Mouse (Mus musculus) midbrain, embryonic 14.5 days (tissue): ENCODE measurements around the gene Mgst2. TPM values are rescaled to one million over a fixed set of nuclear protein-coding genes. Genes with fewer than 3 reads are reported as not detected.

Experiments used
- ATAC-seq: fragments of 200-750 bp; cut with Nextera tagmentation; 2 replicates; pipeline ENCODE4 v1.8.0; 2017; ENCODE audit warnings: moderate number of reproducible peaks, moderate library complexity; ENCODE audit not compliant: low FRiP score, low TSS enrichment
- DNase-seq: peaks from one replicate; pipeline ENCODE4 v3.0.0-alpha.2; 2015
- H3K27ac ChIP-seq: fragments of 300-500 bp; sonication (generic); replicated peaks from 2 replicates; pipeline ENCODE4 v1.5.1; 2014; ENCODE audit warnings: mild to moderate bottlenecking, low read depth, low read length, moderate library complexity
- H3K27me3 ChIP-seq: fragments of 300-500 bp; sonication (generic); 2 replicates; pipeline ENCODE4 v1.6.1; 2014; ENCODE audit warnings: low read length, control low read depth, mixed read lengths; ENCODE audit not compliant: control insufficient read depth, insufficient read depth
- H3K36me3 ChIP-seq: fragments of 300-500 bp; sonication (generic); 2 replicates; pipeline ENCODE4 v1.6.1; 2014; ENCODE audit warnings: low read length, control low read depth; ENCODE audit not compliant: control insufficient read depth, insufficient read depth
- H3K4me1 ChIP-seq: fragments of 300-500 bp; sonication (generic); 2 replicates; pipeline ENCODE4 v1.6.1; 2014; ENCODE audit warnings: mild to moderate bottlenecking, antibody characterized with exemption, low read length, control low read depth; ENCODE audit not compliant: control insufficient read depth, insufficient read depth
- H3K4me2 ChIP-seq: fragments of 300-500 bp; sonication (generic); 2 replicates; pipeline ENCODE4 v1.6.1; 2014; ENCODE audit warnings: mild to moderate bottlenecking, low read length, moderate library complexity
- H3K4me3 ChIP-seq: fragments of 300-500 bp; sonication (generic); replicated peaks from 2 replicates; pipeline ENCODE4 v1.5.1; 2014; ENCODE audit warnings: low read depth, low read length
- H3K9ac ChIP-seq: fragments of 300-500 bp; sonication (generic); replicated peaks from 2 replicates; pipeline ENCODE4 v1.6.1; 2014; ENCODE audit warnings: mild to moderate bottlenecking, low read length, moderate library complexity
- H3K9me3 ChIP-seq: fragments of 300-500 bp; sonication (generic); 2 replicates; pipeline ENCODE4 v1.6.1; 2016; ENCODE audit warnings: low read length, control low read depth, mixed read lengths; ENCODE audit not compliant: control insufficient read depth
- WGBS: fragments of 180-500 bp; shearing (Covaris S2); extraction: QIAGEN DNeasy Blood & Tissue Kit; methylation state at CpG from one replicate; pipeline ENCODE4 v1.1.7; 2014; 5-methylcytosine and 5-hydroxymethylcytosine counted together
- polyA plus RNA-seq: library from polyadenylated mRNA; unstranded; fragments of >200 nt; fragmentation: Nextera tagmentation; extraction: Ambion mirVana; gene quantifications from 2 replicates; pipeline ENCODE4 v1.2.1, GENCODE M21; 2014

The Mgst2 gene
- polyA plus RNA-seq, 1 experiment from 2014 or later, result 0.46 TPM

DNA sequence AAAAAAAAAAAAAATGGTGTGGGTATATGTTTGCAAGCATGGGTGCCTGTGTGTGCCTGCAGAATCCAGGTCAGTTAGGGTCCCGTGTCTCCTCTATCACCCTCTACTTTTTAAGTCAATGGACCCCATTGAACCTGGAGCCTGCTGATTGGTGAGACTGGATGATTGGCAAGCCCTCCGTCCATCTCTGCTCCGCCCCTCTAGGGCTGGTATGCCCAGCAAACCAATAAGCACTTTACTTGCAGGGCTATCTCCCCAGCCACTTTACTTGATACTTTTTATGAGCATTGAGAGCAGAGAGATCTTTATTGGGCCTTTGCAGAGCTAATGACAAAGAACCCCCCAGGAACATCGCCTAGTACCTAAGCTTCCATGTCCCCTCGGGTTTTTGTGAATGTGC is 54.3 kb downstream of the Mgst2 start:
- Histone ChIP-seq H3K4me3 (no peak overlapping the region), H3K4me2 (no peak overlapping the region), H3K9ac (no peak overlapping the region), H3K27ac (no peak overlapping the region), H3K36me3 (no peaks in the 10 kb centered on the region), H3K9me3 (no peaks in the 10 kb centered on the region), H3K27me3 (no peaks in the 10 kb centered on the region), H3K4me1 (no peaks in the 10 kb centered on the region)
- DNase-seq (no peak), ATAC-seq (no peak)
- WGBS, result 89% methylated on average over 5 of the region's 5 CpGs

DNA sequence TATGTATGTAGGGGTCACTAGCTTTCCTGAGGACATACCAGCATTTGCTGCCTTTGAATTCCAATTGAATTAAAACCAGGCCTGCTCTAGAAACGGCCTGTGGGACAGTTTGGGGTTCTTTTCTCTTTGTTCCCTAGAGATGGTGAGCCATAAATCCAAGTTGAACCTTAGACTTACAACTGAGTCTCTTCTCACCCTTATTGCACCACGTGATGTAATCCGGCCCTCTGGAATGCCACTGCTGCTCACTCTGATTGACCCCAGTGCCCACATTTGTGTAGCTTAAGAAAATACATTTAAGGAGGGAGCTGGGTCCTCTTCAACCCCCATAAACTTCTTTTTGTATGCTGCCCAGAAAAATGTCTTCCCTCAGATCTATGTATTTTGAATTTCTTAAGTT is 57.3 kb downstream of the Mgst2 start:
- Histone ChIP-seq H3K4me2 (no peak overlapping the region), H3K36me3 (no peaks in the 10 kb centered on the region), H3K4me1 (no peaks in the 10 kb centered on the region), H3K27ac (no peak overlapping the region), H3K27me3 (no peaks in the 10 kb centered on the region), H3K9ac (no peak overlapping the region), H3K9me3 (no peaks in the 10 kb centered on the region), H3K4me3 (no peak overlapping the region)
- no peak for ATAC-seq
- WGBS, result 81% methylated on average over 3 of the region's 3 CpGs
- DNase-seq, result no peak

DNA sequence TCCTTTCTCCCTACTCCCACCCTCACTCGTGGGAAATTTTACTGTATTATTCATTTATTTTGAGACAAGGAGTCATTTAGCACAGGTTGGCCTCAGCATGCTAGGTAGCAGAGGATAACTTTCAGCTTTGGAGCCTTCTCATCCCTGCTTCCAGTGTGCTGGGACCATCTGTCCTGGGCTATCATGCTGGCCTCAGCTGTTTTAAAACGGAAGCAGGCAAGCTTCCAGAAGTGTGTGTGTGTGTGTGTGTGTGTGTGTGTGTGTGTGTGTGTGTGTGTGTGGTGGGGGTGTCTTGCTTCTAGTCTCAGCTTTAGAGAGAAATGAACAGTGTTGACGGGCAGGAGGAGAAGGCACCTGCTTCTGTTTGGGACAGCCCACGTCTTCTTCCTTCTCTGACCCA is 57.7 kb downstream of the Mgst2 start:
- H3K9me3 ChIP-seq, result no peaks in the 10 kb centered on the region
- ATAC-seq (no peak), DNase-seq (no peak)
- no peaks in the 10 kb centered on the region for H3K4me1 ChIP-seq
- no peak overlapping the region for H3K4me3 ChIP-seq
- no peaks in the 10 kb centered on the region for H3K27me3 ChIP-seq
- H3K27ac ChIP-seq, result no peak overlapping the region
- H3K4me2 ChIP-seq, result no peak overlapping the region
- no peak overlapping the region for H3K9ac ChIP-seq
- H3K36me3 ChIP-seq, result no peaks in the 10 kb centered on the region
- 75% methylated on average over 4 of the region's 4 CpGs for WGBS

DNA sequence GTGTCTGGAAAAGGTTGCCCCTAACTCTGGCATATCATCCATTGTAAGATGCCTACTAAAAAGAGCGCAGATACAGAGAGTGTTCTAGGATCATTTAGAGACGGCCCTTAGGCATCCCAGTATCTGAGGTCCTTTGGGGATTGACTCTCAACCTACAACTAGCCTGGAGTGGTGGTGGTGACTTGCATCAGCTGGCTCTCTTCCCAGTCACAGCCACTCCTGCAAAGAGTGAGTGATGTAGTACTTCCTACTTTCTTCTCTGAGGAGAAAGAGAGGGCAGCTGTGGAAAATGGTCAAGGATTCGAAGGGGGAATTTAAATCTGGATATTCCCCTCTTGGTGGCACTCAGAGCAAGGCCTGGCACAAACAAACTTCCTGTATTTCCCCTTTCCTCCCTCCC is 59.2 kb downstream of the Mgst2 start:
- H3K9me3 ChIP-seq, result no peaks in the 10 kb centered on the region
- no peaks in the 10 kb centered on the region for H3K4me1 ChIP-seq
- 90% methylated on average over 3 of the region's 3 CpGs for WGBS
- no peak overlapping the region for H3K4me2 ChIP-seq
- ATAC-seq (no peak), DNase-seq (no peak)
- no peaks in the 10 kb centered on the region for H3K27me3 ChIP-seq
- no peak overlapping the region for H3K27ac ChIP-seq
- no peak overlapping the region for H3K4me3 ChIP-seq
- H3K9ac ChIP-seq, result no peak overlapping the region
- no peaks in the 10 kb centered on the region for H3K36me3 ChIP-seq

DNA sequence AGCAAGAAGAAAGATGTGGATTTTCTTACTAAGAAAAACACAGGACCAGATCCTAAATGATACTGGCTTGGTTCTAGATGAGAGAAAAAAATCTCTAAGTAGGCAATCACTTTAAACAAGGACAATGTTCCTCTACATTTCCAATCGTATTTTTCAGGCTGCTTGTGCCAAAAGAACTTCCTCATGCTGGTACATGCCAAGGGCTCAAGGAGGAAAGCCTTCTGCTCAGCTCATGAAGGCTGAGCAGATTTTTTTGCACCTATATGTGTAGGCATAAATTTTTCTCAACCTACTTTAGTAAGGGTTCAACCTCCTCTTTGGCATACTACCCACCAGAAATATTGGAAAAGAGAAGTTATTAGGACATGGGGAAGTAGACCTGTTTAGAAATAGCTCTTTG is 59.8 kb downstream of the Mgst2 start:
- H3K9ac ChIP-seq, result no peak overlapping the region
- no peaks in the 10 kb centered on the region for H3K4me1 ChIP-seq
- no peaks in the 10 kb centered on the region for H3K36me3 ChIP-seq
- WGBS, result 86% methylated on average over 1 of the region's 1 CpGs
- no peak overlapping the region for H3K4me2 ChIP-seq
- no peak overlapping the region for H3K4me3 ChIP-seq
- no peaks in the 10 kb centered on the region for H3K9me3 ChIP-seq
- DNase-seq, result no peak
- H3K27ac ChIP-seq, result no peak overlapping the region
- no peaks in the 10 kb centered on the region for H3K27me3 ChIP-seq
- ATAC-seq, result no peak

- Histone ChIP-seq H3K36me3 (no peaks in the 10 kb centered on the region), H3K4me3 (no peak overlapping the region), H3K4me2 (no peak overlapping the region), H3K9me3 (no peaks in the 10 kb centered on the region), H3K27me3 (no peaks in the 10 kb centered on the region), H3K4me1 (peaks cover 14% of the 10 kb centered on the region), H3K27ac (no peak overlapping the region), H3K9ac (no peak overlapping the region)
- 95% methylated on average over 6 of the region's 6 CpGs for WGBS
- DNase-seq (no peak), ATAC-seq (no peak)
Observed at GRCm38 (mm10) chr3:51726257-51726656, 66.1 kb downstream of the Mgst2 start.

DNA sequence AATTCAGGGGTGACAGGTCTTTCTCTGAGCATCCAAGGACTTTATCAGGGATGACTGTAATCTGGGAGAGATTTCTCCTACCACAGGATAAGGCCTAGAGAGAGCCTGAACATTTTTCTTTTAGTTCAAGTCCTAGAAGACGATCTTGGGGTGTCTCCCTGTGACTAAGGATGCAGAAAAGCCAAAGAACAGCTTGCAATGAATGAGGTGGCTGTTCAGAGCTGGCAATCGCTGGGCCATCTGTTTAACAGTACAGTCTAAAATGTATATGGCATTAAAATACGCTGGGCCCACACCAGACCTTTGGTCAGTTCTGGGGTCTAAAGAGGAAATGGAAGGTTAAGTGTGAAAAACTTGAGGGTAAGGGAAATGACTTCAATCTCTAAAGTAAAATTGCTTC is 67.3 kb downstream of the Mgst2 start:
- H3K9me3 ChIP-seq, result no peaks in the 10 kb centered on the region
- peaks cover 25% of the 10 kb centered on the region for H3K4me1 ChIP-seq
- no peaks in the 10 kb centered on the region for H3K36me3 ChIP-seq
- no peaks in the 10 kb centered on the region for H3K27me3 ChIP-seq
- H3K4me2 ChIP-seq, result no peak overlapping the region
- no peak overlapping the region for H3K27ac ChIP-seq
- DNase-seq (no peak), ATAC-seq (no peak)
- WGBS, result 82% methylated on average over 3 of the region's 3 CpGs
- no peak overlapping the region for H3K4me3 ChIP-seq
- H3K9ac ChIP-seq, result no peak overlapping the region

- Histone ChIP-seq H3K27ac (no peak overlapping the region), H3K9ac (no peak overlapping the region), H3K4me2 (no peak overlapping the region), H3K27me3 (no peaks in the 10 kb centered on the region), H3K4me1 (peaks cover 28% of the 10 kb centered on the region), H3K4me3 (no peak overlapping the region), H3K9me3 (no peaks in the 10 kb centered on the region), H3K36me3 (no peaks in the 10 kb centered on the region)
- 77% methylated on average over 8 of the region's 8 CpGs for WGBS
- ATAC-seq, result no peak
- DNase-seq, result no peak
Observed at GRCm38 (mm10) chr3:51727968-51728367, 67.8 kb downstream of the Mgst2 start.

GRCm38 (mm10) chr3:51728456-51728855 is 68.3 kb downstream of the Mgst2 start:
- Histone ChIP-seq H3K9ac (no peak overlapping the region), H3K9me3 (no peaks in the 10 kb centered on the region), H3K4me3 (no peak overlapping the region), H3K4me1 (peaks cover 31% of the 10 kb centered on the region), H3K27me3 (no peaks in the 10 kb centered on the region), H3K4me2 (no peak overlapping the region), H3K36me3 (no peaks in the 10 kb centered on the region), H3K27ac (no peak overlapping the region)
- DNase-seq (no peak), ATAC-seq (no peak)
- 65% methylated on average over 12 of the region's 12 CpGs for WGBS
